Mouse (Mus musculus): ENCODE measurements around the gene Cul9. TPM values are rescaled to one million over a fixed set of nuclear protein-coding genes. Genes with fewer than 3 reads are reported as not detected.
A peak's percentile ranks its signal among the peaks of the same experiment; 100 is the strongest.

Cul9 gene
- polyA plus RNA-seq, 1 experiment from 2014 or later: 4.6 TPM

DNA sequence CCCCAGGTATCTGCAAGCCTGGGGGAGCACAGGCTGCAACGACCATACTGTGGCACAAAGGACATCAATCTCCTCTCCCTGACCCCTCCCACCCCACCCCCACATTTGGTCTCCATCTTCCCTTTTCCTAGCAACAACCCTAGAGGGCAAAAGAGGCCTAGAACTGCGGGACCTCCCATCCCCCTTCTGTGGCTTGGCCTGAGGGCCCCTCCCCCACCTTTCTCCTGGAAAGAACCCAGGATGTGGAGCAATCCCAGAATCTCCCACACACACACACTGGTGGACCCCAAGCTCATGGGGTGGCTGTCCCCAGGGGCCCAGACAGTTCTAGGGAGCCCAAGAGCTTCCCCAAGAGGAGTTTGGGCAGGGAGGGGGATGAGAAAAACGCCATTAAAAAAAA lies 1.7 kb upstream of the Cul9 start:
- H3K4me3 ChIP-seq (ENCODE audit: control insufficient read depth in 1 of 2, insufficient read depth in 1 of 2, low read depth in 1 of 2, low read length in 2 of 2): no peak overlapping the region
- no peaks in the 10 kb centered on the region for H3K27me3 ChIP-seq (ENCODE audit: control insufficient read depth, insufficient read depth, low read length)
- no peak for ATAC-seq (ENCODE audit: insufficient number of reproducible peaks, insufficient read depth, low FRiP score, low read depth)
- H3K27ac ChIP-seq (replicated peaks in 1 of 2; ENCODE audit: control insufficient read depth in 1 of 2, insufficient read depth in 1 of 2, low read depth in 2 of 2, low read length in 2 of 2): no peak overlapping the region
- no peak overlapping the region for H3K4me2 ChIP-seq (ENCODE audit: low read length)
- peaks cover 51% of the 10 kb centered on the region for H3K36me3 ChIP-seq (ENCODE audit: control insufficient read depth, insufficient read depth, low read length)
- H3K4me1 ChIP-seq (ENCODE audit: control insufficient read depth in 2 of 2, insufficient read depth in 2 of 2, low read length in 2 of 2): peaks cover 15 to 31% of the 10 kb centered on the region in 2 experiments
- H3K9ac ChIP-seq (ENCODE audit: low read length): no peak overlapping the region; the same call in 1 of the 2 replicates
- H3K9me3 ChIP-seq (ENCODE audit: control insufficient read depth, low read length): no peaks in the 10 kb centered on the region
- 34% methylated on average over 3 of the region's 3 CpGs for WGBS

DNA sequence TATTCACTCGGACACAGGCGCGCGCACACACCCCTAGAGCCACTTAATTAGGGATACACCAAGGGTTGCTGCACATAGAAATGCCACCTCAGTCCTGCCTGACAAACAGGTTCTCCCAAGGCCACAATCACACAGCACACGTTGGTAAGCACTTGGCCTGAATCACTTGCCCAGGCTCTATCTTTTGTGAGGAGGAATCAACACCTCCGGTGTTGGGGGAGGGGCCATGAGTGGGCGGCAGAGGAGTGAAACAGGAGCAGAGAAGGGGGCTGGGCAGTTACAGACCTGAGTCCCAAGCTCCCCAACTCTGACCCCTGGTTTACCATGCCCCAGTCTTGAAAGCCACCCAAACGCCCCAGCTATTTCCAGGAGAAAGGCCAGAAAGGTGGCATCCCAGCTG lies 807 bp upstream of the Cul9 start:
- Histone ChIP-seq H3K9ac (ENCODE audit: low read length) (peak overlapping the region; percentile 83), H3K4me1 (ENCODE audit: control insufficient read depth in 2 of 2, insufficient read depth in 2 of 2, low read length in 2 of 2) (peaks cover 10 to 25% of the 10 kb centered on the region in 2 experiments), H3K36me3 (ENCODE audit: control insufficient read depth, insufficient read depth, low read length) (peaks cover 46% of the 10 kb centered on the region), H3K27ac (replicated peaks in 1 of 2; ENCODE audit: control insufficient read depth in 1 of 2, insufficient read depth in 1 of 2, low read depth in 2 of 2, low read length in 2 of 2) (peak overlapping the region in 1 of 2 experiments; percentile 60; a peak in 2 of 4 replicates), H3K4me3 (ENCODE audit: control insufficient read depth in 1 of 2, insufficient read depth in 1 of 2, low read depth in 1 of 2, low read length in 2 of 2) (no peak overlapping the region), H3K9me3 (ENCODE audit: control insufficient read depth, low read length) (no peaks in the 10 kb centered on the region), H3K27me3 (ENCODE audit: control insufficient read depth, insufficient read depth, low read length) (no peaks in the 10 kb centered on the region), H3K4me2 (ENCODE audit: low read length) (peak overlapping the region; percentile 88)
- no peak for ATAC-seq (ENCODE audit: insufficient number of reproducible peaks, insufficient read depth, low FRiP score, low read depth)
- WGBS: 12% methylated on average over 8 of the region's 8 CpGs

GRCm38 (mm10) chr17:46546591-46546990 lies 403 bp upstream of the Cul9 start:
- WGBS: 11% methylated on average over 7 of the region's 7 CpGs
- H3K4me2 ChIP-seq (ENCODE audit: low read length): peak overlapping the region; percentile 88
- peak overlapping the region in 1 of 2 experiments; percentile 60; a peak in 2 of 4 replicates for H3K27ac ChIP-seq (replicated peaks in 1 of 2; ENCODE audit: control insufficient read depth in 1 of 2, insufficient read depth in 1 of 2, low read depth in 2 of 2, low read length in 2 of 2)
- H3K9me3 ChIP-seq (ENCODE audit: control insufficient read depth, low read length): no peaks in the 10 kb centered on the region
- H3K36me3 ChIP-seq (ENCODE audit: control insufficient read depth, insufficient read depth, low read length): peaks cover 44% of the 10 kb centered on the region
- peak overlapping the region; percentile 83 for H3K9ac ChIP-seq (ENCODE audit: low read length)
- H3K27me3 ChIP-seq (ENCODE audit: control insufficient read depth, insufficient read depth, low read length): no peaks in the 10 kb centered on the region
- no peak for ATAC-seq (ENCODE audit: insufficient number of reproducible peaks, insufficient read depth, low FRiP score, low read depth)
- peak overlapping the region; percentile 62 to 65 for H3K4me3 ChIP-seq (ENCODE audit: control insufficient read depth in 1 of 2, insufficient read depth in 1 of 2, low read depth in 1 of 2, low read length in 2 of 2)
- peaks cover 10 to 21% of the 10 kb centered on the region in 2 experiments for H3K4me1 ChIP-seq (ENCODE audit: control insufficient read depth in 2 of 2, insufficient read depth in 2 of 2, low read length in 2 of 2)

GRCm38 (mm10) chr17:46543661-46544060 lies 2.5 kb downstream of the Cul9 start:
- Histone ChIP-seq H3K27me3 (ENCODE audit: control insufficient read depth, insufficient read depth, low read length) (0 out of 2 replicates have a peak, but pooled peaks cover 5% of the 10 kb centered on the region), H3K4me3 (ENCODE audit: control insufficient read depth in 1 of 2, insufficient read depth in 1 of 2, low read depth in 1 of 2, low read length in 2 of 2) (no peak overlapping the region), H3K9ac (ENCODE audit: low read length) (no peak overlapping the region), H3K36me3 (ENCODE audit: control insufficient read depth, insufficient read depth, low read length) (peaks cover 29% of the 10 kb centered on the region), H3K27ac (replicated peaks in 1 of 2; ENCODE audit: control insufficient read depth in 1 of 2, insufficient read depth in 1 of 2, low read depth in 2 of 2, low read length in 2 of 2) (no peak overlapping the region), H3K4me1 (ENCODE audit: control insufficient read depth in 2 of 2, insufficient read depth in 2 of 2, low read length in 2 of 2) (peaks cover 10 to 17% of the 10 kb centered on the region in 2 experiments), H3K4me2 (ENCODE audit: low read length) (no peak overlapping the region), H3K9me3 (ENCODE audit: control insufficient read depth, low read length) (no peaks in the 10 kb centered on the region)
- 84% methylated on average over 12 of the region's 12 CpGs for WGBS
- no peak for ATAC-seq (ENCODE audit: insufficient number of reproducible peaks, insufficient read depth, low FRiP score, low read depth)

DNA sequence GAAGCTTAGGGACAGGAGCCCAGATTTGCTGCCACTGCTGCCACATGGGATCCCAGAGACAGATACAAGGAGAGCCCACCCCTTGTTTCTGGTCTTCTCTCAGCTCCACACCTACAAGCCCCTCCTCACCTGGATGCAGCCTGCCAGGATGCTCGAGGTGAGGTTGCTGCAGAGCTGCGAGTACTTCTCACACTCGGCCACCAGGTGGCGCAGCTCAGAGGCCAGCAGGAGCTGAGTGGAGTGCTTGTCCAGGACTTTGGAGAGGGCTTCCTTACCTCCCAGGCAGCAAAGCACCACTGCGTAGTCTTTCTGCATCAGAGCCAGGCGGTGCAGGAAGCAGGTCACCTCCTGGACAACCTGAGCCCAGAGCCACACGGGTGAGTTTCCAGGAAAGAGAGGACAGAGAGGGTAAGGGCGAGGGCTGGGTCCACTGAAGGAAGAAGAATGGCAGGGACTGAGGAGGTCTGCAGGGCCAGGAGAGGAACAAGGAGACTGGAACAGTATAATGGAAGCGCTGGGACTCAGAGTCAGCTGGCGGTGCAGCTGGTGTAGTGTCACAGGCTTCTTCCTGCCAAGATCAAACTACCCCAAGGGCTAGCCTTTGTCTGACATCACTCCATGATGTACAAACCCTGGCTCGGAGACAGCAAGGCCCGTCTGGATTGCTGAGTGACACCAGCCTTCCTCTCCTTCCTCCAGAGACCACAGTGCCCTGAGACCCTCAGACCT lies 20.4 kb downstream of the Cul9 start:
- Histone ChIP-seq H3K4me1 (ENCODE audit: control insufficient read depth in 2 of 2, insufficient read depth in 2 of 2, low read length in 2 of 2) (peaks cover 3 to 6% of the 10 kb centered on the region in 2 experiments; a peak in 3 of 4 replicates), H3K9me3 (ENCODE audit: control insufficient read depth, low read length) (no peaks in the 10 kb centered on the region), H3K27ac (replicated peaks in 1 of 2; ENCODE audit: control insufficient read depth in 1 of 2, insufficient read depth in 1 of 2, low read depth in 2 of 2, low read length in 2 of 2) (no peak overlapping the region), H3K4me2 (ENCODE audit: low read length) (no peak overlapping the region), H3K4me3 (ENCODE audit: control insufficient read depth in 1 of 2, insufficient read depth in 1 of 2, low read depth in 1 of 2, low read length in 2 of 2) (no peak overlapping the region), H3K9ac (ENCODE audit: low read length) (no peak overlapping the region), H3K36me3 (ENCODE audit: control insufficient read depth, insufficient read depth, low read length) (peaks cover 9% of the 10 kb centered on the region; the same call in 1 of the 2 replicates), H3K27me3 (ENCODE audit: control insufficient read depth, insufficient read depth, low read length) (0 out of 2 replicates have a peak, but pooled peaks cover 3% of the 10 kb centered on the region)
- no peak for ATAC-seq (ENCODE audit: insufficient number of reproducible peaks, insufficient read depth, low FRiP score, low read depth)
- WGBS: 42% methylated on average over 12 of the region's 12 CpGs

DNA sequence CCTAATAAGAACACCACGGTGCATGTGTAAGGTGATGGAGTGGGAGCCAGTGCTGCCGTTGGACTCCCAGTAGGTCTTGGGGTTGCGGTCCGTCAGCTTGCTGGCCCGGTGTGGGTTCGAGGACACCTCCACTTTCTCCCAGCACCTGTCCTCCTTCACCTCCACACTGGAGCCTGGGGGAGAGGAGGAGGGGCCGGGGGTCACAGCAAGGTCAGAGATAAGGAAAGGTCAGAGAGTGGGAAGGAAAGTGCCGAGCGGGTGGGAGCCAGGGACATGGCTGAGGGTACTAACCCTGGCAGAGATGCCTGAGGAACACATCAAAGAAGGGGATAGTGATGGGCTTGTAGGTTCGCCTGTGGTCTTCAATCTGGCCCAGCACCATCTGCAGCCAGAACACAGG lies 21.1 kb downstream of the Cul9 start:
- Histone ChIP-seq H3K36me3 (ENCODE audit: control insufficient read depth, insufficient read depth, low read length) (peaks cover 9% of the 10 kb centered on the region; the same call in 1 of the 2 replicates), H3K9ac (ENCODE audit: low read length) (no peak overlapping the region), H3K4me1 (ENCODE audit: control insufficient read depth in 2 of 2, insufficient read depth in 2 of 2, low read length in 2 of 2) (peaks cover 8 to 11% of the 10 kb centered on the region in 2 experiments; a peak in 3 of 4 replicates), H3K4me2 (ENCODE audit: low read length) (no peak overlapping the region), H3K27me3 (ENCODE audit: control insufficient read depth, insufficient read depth, low read length) (0 out of 2 replicates have a peak, but pooled peaks cover 3% of the 10 kb centered on the region), H3K9me3 (ENCODE audit: control insufficient read depth, low read length) (no peaks in the 10 kb centered on the region), H3K27ac (replicated peaks in 1 of 2; ENCODE audit: control insufficient read depth in 1 of 2, insufficient read depth in 1 of 2, low read depth in 2 of 2, low read length in 2 of 2) (no peak overlapping the region), H3K4me3 (ENCODE audit: control insufficient read depth in 1 of 2, insufficient read depth in 1 of 2, low read depth in 1 of 2, low read length in 2 of 2) (no peak overlapping the region)
- WGBS: 72% methylated on average over 10 of the region's 10 CpGs
- no peak for ATAC-seq (ENCODE audit: insufficient number of reproducible peaks, insufficient read depth, low FRiP score, low read depth)

DNA sequence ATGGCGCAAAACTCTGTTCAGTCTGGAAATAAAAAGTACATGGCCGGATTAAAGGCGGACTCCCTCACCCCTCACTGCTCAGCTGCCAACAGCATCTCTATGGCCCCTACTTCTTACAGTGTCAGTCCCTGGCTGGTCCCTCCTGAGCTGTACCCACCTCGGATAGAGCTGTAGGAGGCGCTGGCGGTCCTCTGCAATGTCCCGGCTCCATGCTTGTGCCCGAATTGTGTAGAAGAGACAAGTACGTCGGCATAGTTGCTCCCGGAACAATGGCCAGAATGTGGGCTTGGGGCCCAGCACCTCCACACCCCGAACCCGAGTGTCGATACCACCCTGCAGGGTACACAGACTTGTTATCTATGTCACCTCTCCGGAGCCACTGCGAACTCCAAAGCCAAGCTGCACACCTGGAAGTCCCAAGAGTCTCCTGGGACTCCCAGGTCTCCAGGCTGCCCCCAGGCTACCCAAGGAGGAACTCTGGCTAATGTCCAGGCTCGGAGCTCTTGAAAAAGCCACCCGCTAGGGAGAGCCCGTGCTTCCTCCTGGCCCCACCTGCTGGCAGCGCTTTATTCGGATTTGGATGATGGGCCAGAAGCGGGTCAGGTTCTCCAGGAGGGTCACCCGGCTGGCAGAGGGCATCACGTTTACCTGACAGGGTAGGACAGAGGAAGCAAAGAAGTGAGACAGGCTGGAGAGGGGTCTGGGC lies 24.1 kb downstream of the Cul9 start:
- no peak overlapping the region for H3K27ac ChIP-seq (replicated peaks in 1 of 2; ENCODE audit: control insufficient read depth in 1 of 2, insufficient read depth in 1 of 2, low read depth in 2 of 2, low read length in 2 of 2)
- no peak overlapping the region for H3K4me2 ChIP-seq (ENCODE audit: low read length)
- no peak overlapping the region for H3K9ac ChIP-seq (ENCODE audit: low read length)
- no peak for ATAC-seq (ENCODE audit: insufficient number of reproducible peaks, insufficient read depth, low FRiP score, low read depth)
- H3K9me3 ChIP-seq (ENCODE audit: control insufficient read depth, low read length): no peaks in the 10 kb centered on the region
- no peak overlapping the region for H3K4me3 ChIP-seq (ENCODE audit: control insufficient read depth in 1 of 2, insufficient read depth in 1 of 2, low read depth in 1 of 2, low read length in 2 of 2)
- H3K27me3 ChIP-seq (ENCODE audit: control insufficient read depth, insufficient read depth, low read length): peaks cover 6% of the 10 kb centered on the region; the same call in 1 of the 2 replicates
- H3K4me1 ChIP-seq (ENCODE audit: control insufficient read depth in 2 of 2, insufficient read depth in 2 of 2, low read length in 2 of 2): peaks cover 9 to 11% of the 10 kb centered on the region in 2 experiments; a peak in 3 of 4 replicates
- WGBS: 39% methylated on average over 24 of the region's 24 CpGs
- peaks cover 3% of the 10 kb centered on the region; the same call in 1 of the 2 replicates for H3K36me3 ChIP-seq (ENCODE audit: control insufficient read depth, insufficient read depth, low read length)
